Mouse (Mus musculus) limb, embryonic 10.5 days (tissue): ENCODE measurements around the gene P3h3. TPM values are rescaled to one million over a fixed set of nuclear protein-coding genes. Genes with fewer than 3 reads are reported as not detected.
"Not testable (repeated sequence)": the region's sequence is repeated elsewhere in the genome, so short reads cannot be mapped to it uniquely, and the experiment has no call there.

Experiments used
- DNase-seq: peaks from one replicate; pipeline ENCODE4 v3.0.0-alpha.2; 2017; ENCODE audit warnings: low spot score
- H3K27ac ChIP-seq: fragments of 300-500 bp; sonication (generic); 2 replicates; pipeline ENCODE4 v1.5.1; 2016; ENCODE audit warnings: mild to moderate bottlenecking
- H3K27me3 ChIP-seq: fragments of 300-500 bp; sonication (generic); 2 replicates; pipeline ENCODE4 v1.6.1; 2016; ENCODE audit warnings: low read depth, mild to moderate bottlenecking; ENCODE audit not compliant: poor library complexity, severe bottlenecking
- H3K36me3 ChIP-seq: fragments of 300-500 bp; sonication (generic); 2 replicates; pipeline ENCODE4 v1.6.1; 2016; ENCODE audit warnings: mild to moderate bottlenecking, moderate library complexity
- H3K4me1 ChIP-seq: fragments of 300-500 bp; sonication (generic); 2 replicates; pipeline ENCODE4 v1.6.1; 2016
- H3K4me3 ChIP-seq: fragments of 300-500 bp; sonication (generic); 2 replicates; pipeline ENCODE4 v1.5.1; 2016; ENCODE audit warnings: mild to moderate bottlenecking, moderate library complexity
- H3K9me3 ChIP-seq: fragments of 300-500 bp; sonication (generic); replicated peaks from 2 replicates; pipeline ENCODE4 v1.6.1; 2016; ENCODE audit warnings: mild to moderate bottlenecking
- WGBS: fragments of 180-500 bp; shearing (Covaris S2); methylation state at CpG from one replicate; pipeline ENCODE4 v1.1.7; 2016; 5-methylcytosine and 5-hydroxymethylcytosine counted together
- polyA plus RNA-seq: library from polyadenylated mRNA; unstranded; fragments of >200 nt; fragmentation: Nextera tagmentation; extraction: Ambion mirVana; gene quantifications from 2 replicates; pipeline ENCODE4 v1.2.1, GENCODE M21; 2016

P3h3 gene
- 17.3 and 26.8 TPM in 2 replicates for polyA plus RNA-seq

- H3K27ac ChIP-seq = peak within 1 kb of the TSS; percentile 100
- peaks cover 47% of the 10 kb centered on the region for H3K27me3 ChIP-seq
- peak within 1 kb of the TSS; percentile 93 for H3K4me3 ChIP-seq
- WGBS = under 1% methylated on average over 86 of the region's 86 CpGs
- H3K9me3 ChIP-seq = no peaks in the 10 kb centered on the region
- peaks cover 33% of the 10 kb centered on the region for H3K36me3 ChIP-seq
- peaks cover 71% of the 10 kb centered on the region for H3K4me1 ChIP-seq
- DNase-seq = peak; percentile 92
Observed at GRCm38 (mm10) chr6:124856916-124857839, at the start of gene P3h3. Gene P3h3 (minus strand): TSS chr6:124857752.

- WGBS = 37% methylated on average over 15 of the region's 16 CpGs
- DNase-seq = no peak
- H3K27me3 ChIP-seq = peaks cover 23% of the 10 kb centered on the region
- H3K36me3 ChIP-seq = no peaks in the 10 kb centered on the region
- no peaks in the 10 kb centered on the region for H3K9me3 ChIP-seq
- H3K4me1 ChIP-seq = peaks cover 32% of the 10 kb centered on the region
- H3K27ac ChIP-seq = peak overlapping the region; percentile 98
- peak overlapping the region; percentile 65 for H3K4me3 ChIP-seq
Observed at GRCm38 (mm10) chr6:124904991-124905860, 47.7 kb upstream of the P3h3 start.

- H3K27me3 ChIP-seq = peaks cover 14% of the 10 kb centered on the region
- peak; percentile 77 for DNase-seq
- H3K36me3 ChIP-seq = no peaks in the 10 kb centered on the region
- H3K4me1 ChIP-seq = peaks cover 24% of the 10 kb centered on the region
- peak overlapping the region; percentile 98 for H3K27ac ChIP-seq
- WGBS = 10% methylated on average over 24 of the region's 24 CpGs
- no peaks in the 10 kb centered on the region for H3K9me3 ChIP-seq
- H3K4me3 ChIP-seq = peak overlapping the region; percentile 65
Observed at GRCm38 (mm10) chr6:124904161-124904981, 46.8 kb upstream of the P3h3 start.

- WGBS = under 1% methylated on average over 23 of the region's 23 CpGs
- peak overlapping the region; percentile 98 for H3K27ac ChIP-seq
- no peaks in the 10 kb centered on the region for H3K9me3 ChIP-seq
- DNase-seq = peak; percentile 98
- peaks cover 7% of the 10 kb centered on the region for H3K27me3 ChIP-seq
- H3K4me1 ChIP-seq = peaks cover 24% of the 10 kb centered on the region
- peak overlapping the region; percentile 65 for H3K4me3 ChIP-seq
- no peaks in the 10 kb centered on the region for H3K36me3 ChIP-seq
Observed at GRCm38 (mm10) chr6:124903580-124904151, 46.1 kb upstream of the P3h3 start.

- H3K9me3 ChIP-seq = no peaks in the 10 kb centered on the region
- H3K4me1 ChIP-seq = peaks cover 24% of the 10 kb centered on the region
- no peak for DNase-seq
- no peaks in the 10 kb centered on the region for H3K36me3 ChIP-seq
- H3K27ac ChIP-seq = 0 out of 2 replicates have a peak overlapping the region, but pooled peaks have one; percentile 19
- no peaks in the 10 kb centered on the region for H3K27me3 ChIP-seq
- no peak overlapping the region for H3K4me3 ChIP-seq
Observed at GRCm38 (mm10) chr6:124901851-124902250, 44.3 kb upstream of the P3h3 start.

GRCm38 (mm10) chr6:124900801-124901480 lies 43.4 kb upstream of the P3h3 start:
- H3K36me3 ChIP-seq = no peaks in the 10 kb centered on the region
- H3K27me3 ChIP-seq = no peaks in the 10 kb centered on the region
- DNase-seq = no peak
- H3K9me3 ChIP-seq = no peaks in the 10 kb centered on the region
- H3K4me3 ChIP-seq = no peak overlapping the region
- 67% methylated on average over 10 of the region's 10 CpGs for WGBS
- H3K27ac ChIP-seq = no peak overlapping the region
- H3K4me1 ChIP-seq = peaks cover 24% of the 10 kb centered on the region

- Histone ChIP-seq H3K27ac (no peak overlapping the region), H3K27me3 (no peaks in the 10 kb centered on the region), H3K4me1 (peaks cover 19% of the 10 kb centered on the region), H3K36me3 (no peaks in the 10 kb centered on the region), H3K9me3 (no peaks in the 10 kb centered on the region), H3K4me3 (no peak overlapping the region)
- WGBS = 57% methylated on average over 8 of the region's 8 CpGs
- no peak for DNase-seq
Observed at GRCm38 (mm10) chr6:124900056-124900800, 42.7 kb upstream of the P3h3 start.

GRCm38 (mm10) chr6:124898359-124898758 lies 40.8 kb upstream of the P3h3 start:
- Histone ChIP-seq H3K4me3 (no peak overlapping the region), H3K4me1 (peaks cover 2% of the 10 kb centered on the region; the same call in 1 of the 2 replicates), H3K27ac (no peak overlapping the region), H3K27me3 (no peaks in the 10 kb centered on the region), H3K9me3 (no peaks in the 10 kb centered on the region), H3K36me3 (no peaks in the 10 kb centered on the region)
- DNase-seq = no peak
- 53% methylated on average over 3 of the region's 3 CpGs for WGBS

- H3K4me3 ChIP-seq, H3K27me3 ChIP-seq, DNase-seq, H3K36me3 ChIP-seq, H3K4me1 ChIP-seq, H3K9me3 ChIP-seq, H3K27ac ChIP-seq: not testable (repeated sequence)
- WGBS = 91% methylated on average over 2 of the region's 2 CpGs
Observed at GRCm38 (mm10) chr6:124894113-124894512, 36.6 kb upstream of the P3h3 start.

GRCm38 (mm10) chr6:124890997-124891396 lies 33.4 kb upstream of the P3h3 start:
- 67% methylated on average over 6 of the region's 6 CpGs for WGBS
- DNase-seq = no peak
- H3K4me1 ChIP-seq = no peaks in the 10 kb centered on the region
- no peaks in the 10 kb centered on the region for H3K36me3 ChIP-seq
- no peaks in the 10 kb centered on the region for H3K27me3 ChIP-seq
- H3K27ac ChIP-seq = no peak overlapping the region
- H3K9me3 ChIP-seq = no peaks in the 10 kb centered on the region
- no peak overlapping the region for H3K4me3 ChIP-seq

- no peak for DNase-seq
- no peak overlapping the region for H3K27ac ChIP-seq
- H3K36me3 ChIP-seq = no peaks in the 10 kb centered on the region
- WGBS = 91% methylated on average over 6 of the region's 6 CpGs
- H3K4me1 ChIP-seq = peaks cover 5% of the 10 kb centered on the region; the same call in 1 of the 2 replicates
- H3K4me3 ChIP-seq = no peak overlapping the region
- H3K27me3 ChIP-seq = no peaks in the 10 kb centered on the region
- no peaks in the 10 kb centered on the region for H3K9me3 ChIP-seq
Observed at GRCm38 (mm10) chr6:124888555-124889125, 31.1 kb upstream of the P3h3 start.
